Mouse (Mus musculus) CH12.LX (cell line): ENCODE data around the gene Cobl.

Experiments
- CTCF ChIP-seq, 2 experiments: IDR thresholded peaks in 1 of 2; conservative IDR thresholded peaks in 1 of 2; 2 replicates each; pipeline ENCODE4 v1.5.1; 2011 to 2012; ENCODE audit warnings: low read depth in 2 of 2, low read length in 2 of 2, improper control_type of control experiment in 1 of 2, inconsistent platforms in 1 of 2, mild to moderate bottlenecking in 1 of 2, moderate library complexity in 1 of 2
- E2F4 ChIP-seq: IDR thresholded peaks from 2 replicates; pipeline ENCODE4 v1.6.1; 2011; ENCODE audit warnings: low read depth, low read length, improper control_type of control experiment; ENCODE audit not compliant: insufficient replicate concordance
- ELF1 ChIP-seq: IDR thresholded peaks from 2 replicates; pipeline ENCODE4 v1.6.1; 2014; ENCODE audit warnings: low read depth, mild to moderate bottlenecking, inconsistent platforms, low read length, improper control_type of control experiment
- JUND ChIP-seq: conservative IDR thresholded peaks from 2 replicates; pipeline ENCODE4 v1.6.1; 2011; ENCODE audit warnings: low read depth, low read length, improper control_type of control experiment
- KAT2A ChIP-seq: IDR thresholded peaks from 2 replicates; pipeline ENCODE4 v1.6.1; 2012; ENCODE audit warnings: low read length, improper control_type of control experiment, inconsistent platforms; ENCODE audit not compliant: insufficient replicate concordance
- MAX ChIP-seq: IDR thresholded peaks from 2 replicates; pipeline ENCODE4 v1.6.1; 2011; ENCODE audit warnings: low read length, improper control_type of control experiment
- MEF2A ChIP-seq: IDR thresholded peaks from 2 replicates; pipeline ENCODE4 v1.6.1; 2014; ENCODE audit warnings: low read depth, mild to moderate bottlenecking, inconsistent platforms, low read length, improper control_type of control experiment, borderline replicate concordance
- NELFE ChIP-seq: IDR thresholded peaks from 2 replicates; pipeline ENCODE4 v1.6.1; 2011; ENCODE audit warnings: low read depth, low read length, improper control_type of control experiment
- POLR2A ChIP-seq: IDR thresholded peaks from 2 replicates; pipeline ENCODE4 v1.6.1; 2011; ENCODE audit warnings: low read depth, mild to moderate bottlenecking, improper control_type of control experiment, low read length
- POLR2AphosphoS2 ChIP-seq: IDR thresholded peaks from 2 replicates; pipeline ENCODE4 v1.6.1; 2011; ENCODE audit warnings: low read depth, low read length, improper control_type of control experiment
- RAD21 ChIP-seq: IDR thresholded peaks from 2 replicates; pipeline ENCODE4 v1.6.1; 2011; ENCODE audit warnings: low read depth, mild to moderate bottlenecking, low read length, improper control_type of control experiment, moderate library complexity
- TBP ChIP-seq: conservative IDR thresholded peaks from 2 replicates; pipeline ENCODE4 v1.6.1; 2011; ENCODE audit warnings: low read depth, low read length, improper control_type of control experiment
- USF1 ChIP-seq: IDR thresholded peaks from 2 replicates; pipeline ENCODE4 v1.6.1; 2014; ENCODE audit warnings: low read depth, mild to moderate bottlenecking, inconsistent platforms, low read length, improper control_type of control experiment
- ZNF384 ChIP-seq: IDR thresholded peaks from 2 replicates; pipeline ENCODE4 v1.6.1; 2012; ENCODE audit warnings: low read depth, low read length, improper control_type of control experiment, inconsistent platforms

- no peak for TF ChIP-seq POLR2A
- no peak for TF ChIP-seq KAT2A
- TF ChIP-seq CTCF (conservative IDR thresholded peaks at IDR 0.05 in 1 of 2, IDR thresholded peaks at IDR 0.05 in 1 of 2; ENCODE audit: low read depth in 2 of 2, low read length in 2 of 2), result no peak
- no peak for TF ChIP-seq MEF2A
- no peak for TF ChIP-seq MAX
- no peak for TF ChIP-seq E2F4
- no peak for TF ChIP-seq TBP
- TF ChIP-seq POLR2AphosphoS2, result no peak
- no peak for TF ChIP-seq NELFE
- TF ChIP-seq ZNF384, result no peak
- TF ChIP-seq USF1, result no peak
- TF ChIP-seq RAD21, result no peak
- no peak for TF ChIP-seq ELF1
- no peak for TF ChIP-seq JUND
Observed at GRCm38 (mm10) chr11:12190417-12190816, 274.3 kb downstream of the Cobl start.
